Mouse (Mus musculus) kidney, postnatal 36 days (tissue): ENCODE measurements around the gene Gab1.
A peak's percentile ranks its signal among the peaks of the same experiment; 100 is the strongest.

Source experiments
- DNase-seq, 2 experiments: peaks; one replicate each; pipeline ENCODE4 v3.0.0; 2021 to 2022; ENCODE audit warnings: mixed read lengths in 2 of 2

Gab1 gene

DNA sequence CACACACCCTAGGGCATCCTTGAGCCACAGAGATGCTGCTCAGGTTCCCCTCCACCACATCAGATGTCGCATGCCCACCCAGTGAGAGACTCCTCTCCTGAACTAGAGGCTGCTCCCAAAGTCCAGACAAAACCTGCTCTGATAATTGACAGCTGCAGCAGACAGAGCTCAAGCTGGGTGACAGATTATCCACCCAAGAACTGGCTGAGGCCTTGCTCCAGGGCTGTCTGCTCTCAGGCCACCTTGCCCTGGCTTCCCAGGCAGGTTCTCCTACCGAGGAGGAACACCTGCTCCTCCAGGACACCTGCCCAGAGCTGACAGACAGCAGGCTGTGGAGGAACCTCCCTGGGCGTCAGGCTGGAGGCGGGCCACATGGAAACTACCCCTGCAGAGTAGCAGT is 7.6 kb downstream of the Gab1 start:
- DNase-seq = peak in 1 of 2 experiments; percentile 39

GRCm38 (mm10) chr8:80871400-80871799 is 8.9 kb downstream of the Gab1 start:
- DNase-seq = no peak

GRCm38 (mm10) chr8:80870535-80871204 is 9.6 kb downstream of the Gab1 start:
- DNase-seq = no peak

DNA sequence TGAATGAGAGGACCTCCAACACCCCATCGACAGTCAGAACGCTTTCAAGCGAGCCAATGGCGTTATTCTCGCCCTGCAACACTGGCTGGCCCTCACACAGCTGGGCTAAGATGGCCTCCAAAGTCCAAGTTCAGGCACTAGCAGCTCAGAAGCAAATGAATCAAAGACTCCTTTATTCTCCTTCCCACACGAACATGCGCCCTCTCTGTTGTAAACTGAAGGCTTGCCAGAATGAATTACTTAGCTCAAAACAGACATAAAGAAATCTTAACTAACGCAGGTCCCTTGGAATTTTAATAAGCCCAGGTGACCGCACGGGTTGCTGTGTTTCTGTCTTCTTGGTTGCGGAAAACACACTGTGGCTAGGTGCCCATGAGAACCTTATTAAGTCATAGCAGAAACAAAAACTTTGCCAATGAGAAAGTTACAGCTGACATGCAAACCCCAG is 10.4 kb downstream of the Gab1 start:
- no peak for DNase-seq

- DNase-seq = peak; percentile 30 to 38
Observed at GRCm38 (mm10) chr8:80868801-80869323, 11.5 kb downstream of the Gab1 start.

DNA sequence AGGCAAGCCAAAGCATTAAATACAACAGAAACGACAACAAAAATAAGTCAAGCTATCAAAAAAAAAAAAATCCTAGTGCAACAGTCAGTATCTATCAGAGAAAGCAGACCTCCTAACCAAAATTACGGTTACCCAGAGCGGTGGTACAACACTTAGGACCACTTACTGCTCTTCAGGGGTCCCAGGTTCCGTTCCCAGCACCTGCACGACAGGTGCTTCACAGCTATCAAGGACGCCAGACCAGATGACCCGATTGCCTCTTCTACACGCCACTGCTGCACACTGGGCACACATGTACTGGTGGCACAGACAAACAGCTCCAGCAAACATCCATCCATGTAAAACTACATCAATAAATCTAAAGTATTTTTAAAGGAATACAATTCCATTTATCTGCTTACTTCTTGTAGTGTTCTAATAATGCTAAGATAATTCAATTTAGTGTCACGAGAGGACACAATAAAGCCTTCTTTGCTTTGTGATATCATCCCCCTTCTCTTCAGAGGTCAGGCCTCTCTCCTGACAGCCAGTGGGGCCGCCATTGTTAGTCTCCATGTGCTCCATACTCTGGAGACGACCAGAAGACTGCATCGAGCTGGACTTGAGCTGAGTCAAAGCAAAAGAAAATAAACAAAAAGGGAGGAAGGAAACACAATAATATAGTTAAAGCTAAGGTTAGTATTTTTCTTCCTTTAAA is 12.2 kb downstream of the Gab1 start:
- DNase-seq = no peak

DNA sequence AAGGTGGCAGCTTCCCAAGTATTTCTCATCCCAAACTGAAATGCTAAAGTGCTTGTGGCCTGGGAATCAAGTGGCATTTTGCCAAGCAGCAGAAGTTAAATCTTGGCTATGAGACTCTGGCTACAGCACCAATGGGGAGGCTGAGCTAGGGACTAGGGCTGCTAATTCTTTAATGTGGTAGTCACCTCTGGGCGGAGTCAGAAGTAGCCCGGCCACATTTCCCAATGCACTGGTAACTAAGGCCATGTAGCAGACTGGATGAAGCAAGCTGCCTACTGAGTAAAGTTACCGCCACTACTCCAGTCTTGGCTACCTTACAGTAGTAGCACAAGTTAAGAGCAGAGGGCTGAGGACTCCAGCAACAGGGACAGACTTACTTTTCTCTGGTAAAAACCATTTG is 12.7 kb downstream of the Gab1 start:
- peak; percentile 51 to 58 for DNase-seq

GRCm38 (mm10) chr8:80865181-80865784 is 15.0 kb downstream of the Gab1 start:
- DNase-seq = peak; percentile 29 to 60

DNA sequence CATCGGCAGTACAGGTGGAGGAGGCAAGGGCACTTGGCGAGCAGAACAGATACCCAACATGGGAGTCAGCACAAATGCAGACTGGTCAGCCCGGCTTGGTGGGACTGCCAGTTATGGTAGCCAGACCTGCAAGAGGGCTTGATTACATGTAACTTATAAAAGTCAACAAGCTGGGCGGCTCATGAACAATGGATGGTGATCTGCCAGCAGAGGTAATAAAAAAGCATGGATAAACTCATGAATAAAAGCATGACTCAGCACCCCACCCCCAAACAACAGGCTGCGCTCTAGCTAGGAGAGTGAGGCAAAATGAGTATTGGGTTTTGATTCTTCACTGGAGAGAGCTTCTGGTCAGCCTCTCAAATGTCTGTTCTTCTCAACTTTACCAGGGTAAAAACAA is 16.9 kb downstream of the Gab1 start:
- peak; percentile 28 to 40 for DNase-seq

DNA sequence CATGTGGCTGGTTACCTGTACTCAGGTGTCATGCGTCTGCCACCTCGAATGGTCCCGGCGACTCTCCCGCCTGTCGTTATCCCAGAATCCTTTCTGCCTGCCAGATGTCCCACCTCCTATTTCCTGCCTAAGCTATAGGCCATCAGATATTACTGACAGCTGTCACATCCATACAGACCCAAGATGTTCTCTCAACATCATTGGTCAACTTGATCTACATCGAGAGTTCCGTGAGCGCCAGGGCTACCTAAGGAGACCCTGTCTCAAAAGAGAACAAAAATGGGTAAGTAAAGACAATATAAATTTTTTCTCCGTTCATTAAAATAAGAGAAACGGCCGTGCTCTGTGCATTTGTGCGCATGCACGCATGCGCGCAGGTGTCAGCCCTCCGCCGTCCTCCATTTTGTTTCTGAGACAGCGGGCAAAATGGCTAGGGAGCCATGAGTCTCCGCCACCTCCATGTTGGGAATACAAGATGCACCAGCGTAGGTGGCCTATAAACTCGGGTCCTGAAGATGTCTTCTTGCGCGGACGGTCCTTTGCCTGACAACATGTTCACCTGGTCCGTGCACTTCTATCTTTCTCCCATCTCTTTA is 21.0 kb downstream of the Gab1 start:
- DNase-seq = no peak

DNA sequence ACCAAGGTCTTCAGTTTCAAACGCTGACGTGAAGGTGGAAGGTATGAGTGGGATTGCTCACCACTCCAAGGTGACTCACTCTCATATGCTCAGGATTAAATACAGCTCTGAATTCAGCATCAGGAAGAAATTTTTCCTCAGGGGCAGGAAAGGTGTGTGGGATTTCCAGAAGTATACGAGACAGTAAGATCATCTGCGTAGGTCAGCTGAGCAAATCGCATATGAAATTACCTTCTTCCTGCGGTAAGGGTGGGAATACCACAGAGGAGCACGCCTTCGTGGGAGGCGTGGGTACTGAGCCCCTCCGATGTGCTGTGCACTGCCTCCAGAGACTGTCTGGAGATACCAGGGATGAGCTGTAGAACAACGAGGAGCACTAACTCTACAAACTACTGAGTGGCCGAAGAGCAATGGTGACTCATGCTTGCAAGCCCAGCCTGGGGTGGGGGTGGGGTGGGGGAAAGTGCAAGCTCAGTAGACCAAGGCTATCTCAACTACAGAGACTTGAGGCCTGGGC is 22.4 kb downstream of the Gab1 start:
- DNase-seq = no peak

DNA sequence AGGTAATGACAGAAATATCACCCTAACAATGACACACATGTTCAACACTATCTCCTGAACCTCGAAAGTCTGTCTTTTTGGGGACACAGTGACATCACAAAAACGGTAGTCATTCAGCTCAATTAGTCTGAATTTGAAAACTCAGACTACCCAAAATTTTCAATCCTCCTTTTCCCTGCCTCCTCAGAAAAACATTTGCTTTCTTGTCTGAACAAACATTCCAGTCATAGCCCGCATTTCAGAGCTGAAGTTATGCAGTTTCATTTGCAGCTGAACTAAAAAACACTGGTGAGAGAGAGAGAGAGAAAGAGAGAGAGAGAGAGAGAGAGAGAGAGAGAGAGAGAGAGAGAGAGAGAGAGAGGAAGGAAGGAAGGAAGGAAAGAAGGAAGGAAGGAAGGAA is 23.2 kb downstream of the Gab1 start:
- DNase-seq = no peak

- DNase-seq = peak; percentile 77 to 84
Observed at GRCm38 (mm10) chr8:80856606-80857005, 23.7 kb downstream of the Gab1 start.

- DNase-seq = peak in 1 of 2 experiments; percentile 46
Observed at GRCm38 (mm10) chr8:80853622-80854021, 26.7 kb downstream of the Gab1 start.

- no peak for DNase-seq
Observed at GRCm38 (mm10) chr8:80853208-80853607, 27.1 kb downstream of the Gab1 start.

GRCm38 (mm10) chr8:80852412-80853165 is 27.7 kb downstream of the Gab1 start:
- DNase-seq = no peak

GRCm38 (mm10) chr8:80851648-80852047 is 28.7 kb downstream of the Gab1 start:
- DNase-seq = no peak

DNA sequence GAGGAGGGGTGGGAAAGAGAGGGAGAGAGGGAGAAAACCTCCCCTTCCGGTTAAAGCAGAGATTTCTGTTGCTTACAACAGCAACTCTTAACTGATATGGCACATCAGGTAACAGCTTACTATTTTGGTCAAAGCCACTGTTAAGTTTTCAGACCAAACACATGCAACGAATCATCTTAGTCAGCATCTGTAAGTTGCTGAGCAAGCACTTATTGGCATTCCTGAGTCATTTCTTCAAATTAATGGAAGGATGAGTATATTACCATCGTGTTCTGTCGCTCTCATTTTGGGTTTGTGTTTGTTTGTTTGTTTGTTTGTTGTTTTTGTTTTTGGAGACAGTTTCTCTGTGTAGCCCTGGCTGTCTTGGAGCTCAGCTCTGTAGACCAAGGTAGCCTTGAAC is 30.3 kb downstream of the Gab1 start:
- DNase-seq = no peak

GRCm38 (mm10) chr8:80848631-80849030 is 31.7 kb downstream of the Gab1 start:
- DNase-seq = no peak

- peak; percentile 79 to 82 for DNase-seq
Observed at GRCm38 (mm10) chr8:80847912-80848311, 32.4 kb downstream of the Gab1 start.

DNA sequence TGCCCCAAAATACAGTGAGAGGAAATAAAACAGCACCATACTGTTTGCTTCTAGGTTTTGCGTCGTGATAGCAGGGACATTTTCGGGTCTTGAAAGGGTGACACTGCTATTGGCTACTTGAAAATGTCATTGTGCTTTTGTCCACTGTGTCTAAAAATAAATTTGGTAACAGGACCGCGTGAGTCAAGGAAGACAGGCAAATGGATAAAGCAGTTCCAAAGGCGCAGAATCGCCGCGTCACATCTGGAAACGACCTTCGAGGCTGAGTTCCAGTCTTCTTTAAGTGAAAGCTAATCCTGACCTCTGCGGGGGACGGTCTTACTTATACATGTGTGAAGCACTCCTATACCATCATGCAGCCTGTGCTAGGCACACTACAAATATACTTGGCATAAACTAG is 35.0 kb downstream of the Gab1 start:
- DNase-seq = no peak

- DNase-seq = no peak
Observed at GRCm38 (mm10) chr8:80843744-80844434, 36.4 kb downstream of the Gab1 start.
